Mouse (Mus musculus) liver, adult 2 months (tissue): ENCODE results near the gene Hhat.

ENCODE experiments used
- CTCF ChIP-seq: fragments of 200-500 bp; IDR thresholded peaks from 2 replicates; pipeline ENCODE4 v1.5.1; 2011; ENCODE audit warnings: low read depth, low read length, control low read depth
- POLR2A ChIP-seq: fragments of 200-500 bp; IDR thresholded peaks from 2 replicates; pipeline ENCODE4 v1.6.1; 2011; ENCODE audit warnings: low read length, control low read depth; ENCODE audit not compliant: insufficient read depth; ENCODE audit errors: extremely low read depth

GRCm38 (mm10) chr1:192770495-192771331, at the start of gene Hhat:
- TF ChIP-seq CTCF = no peak
- 0 out of 2 replicates have a peak, but pooled peaks have one; percentile 47 for TF ChIP-seq POLR2A
